Mouse (Mus musculus) intestine, embryonic 16.5 days (tissue): ENCODE measurements around the gene Wnt9a. TPM values are rescaled to one million over a fixed set of nuclear protein-coding genes. Genes with fewer than 3 reads are reported as not detected.

Experiments
- ATAC-seq: fragments of 200-750 bp; cut with Nextera tagmentation; 2 replicates; pipeline ENCODE4 v1.8.0; 2017; ENCODE audit warnings: moderate TSS enrichment, moderate library complexity
- H3K27ac ChIP-seq: fragments of 300-500 bp; sonication (generic); 2 replicates; pipeline ENCODE4 v1.5.1; 2014; ENCODE audit warnings: mild to moderate bottlenecking, low read length
- H3K27me3 ChIP-seq: fragments of 300-500 bp; sonication (generic); replicated peaks from 2 replicates; pipeline ENCODE4 v1.6.1; 2014; ENCODE audit warnings: low read length, control low read depth, mixed read lengths; ENCODE audit not compliant: control insufficient read depth, insufficient read depth
- H3K36me3 ChIP-seq: fragments of 300-500 bp; sonication (generic); 2 replicates; pipeline ENCODE4 v1.6.1; 2014; ENCODE audit warnings: low read length, control low read depth; ENCODE audit not compliant: control insufficient read depth, insufficient read depth
- H3K4me1 ChIP-seq: fragments of 300-500 bp; sonication (generic); 2 replicates; pipeline ENCODE4 v1.6.1; 2014; ENCODE audit warnings: low read length, control low read depth, mixed read lengths; ENCODE audit not compliant: control insufficient read depth, insufficient read depth
- H3K4me2 ChIP-seq: fragments of 300-500 bp; sonication (generic); 2 replicates; pipeline ENCODE4 v1.6.1; 2014; ENCODE audit warnings: low read depth, low read length, control low read depth
- H3K4me3 ChIP-seq: fragments of 300-500 bp; sonication (generic); 2 replicates; pipeline ENCODE4 v1.5.1; 2014; ENCODE audit warnings: mild to moderate bottlenecking, low read length
- H3K9ac ChIP-seq: fragments of 300-500 bp; sonication (generic); 2 replicates; pipeline ENCODE4 v1.6.1; 2014; ENCODE audit warnings: low read depth, low read length
- H3K9me3 ChIP-seq: fragments of 300-500 bp; sonication (generic); 2 replicates; pipeline ENCODE4 v1.6.1; 2016; ENCODE audit warnings: low read length, control low read depth; ENCODE audit not compliant: control insufficient read depth
- WGBS: fragments of 180-500 bp; shearing (Covaris S2); extraction: QIAGEN DNeasy Blood & Tissue Kit; methylation state at CpG from one replicate; pipeline ENCODE4 v1.1.7; 2014; 5-methylcytosine and 5-hydroxymethylcytosine counted together
- polyA plus RNA-seq: library from polyadenylated mRNA; unstranded; fragments of >200 nt; fragmentation: Nextera tagmentation; extraction: Ambion mirVana; gene quantifications from 2 replicates; pipeline ENCODE4 v1.2.1, GENCODE M21; 2015

Wnt9a gene
- polyA plus RNA-seq, result 4.2 and 4.4 TPM in 2 replicates

GRCm38 (mm10) chr11:59306461-59307421, at the start of gene Wnt9a:
Wnt9a (plus strand) TSS chr11:59306928.
- H3K9ac ChIP-seq, result peak within 1 kb of the TSS; percentile 69
- peaks cover 46% of the 10 kb centered on the region for H3K27me3 ChIP-seq
- peak within 1 kb of the TSS; percentile 23; the same call in 1 of the 2 replicates for H3K27ac ChIP-seq
- H3K4me2 ChIP-seq, result peak within 1 kb of the TSS; percentile 92
- H3K4me1 ChIP-seq, result peaks cover 29% of the 10 kb centered on the region
- ATAC-seq, result peak; percentile 82
- no peaks in the 10 kb centered on the region for H3K9me3 ChIP-seq
- peak within 1 kb of the TSS; percentile 62 for H3K4me3 ChIP-seq
- under 1% methylated on average over 116 of the region's 128 CpGs for WGBS
- no peaks in the 10 kb centered on the region for H3K36me3 ChIP-seq

DNA sequence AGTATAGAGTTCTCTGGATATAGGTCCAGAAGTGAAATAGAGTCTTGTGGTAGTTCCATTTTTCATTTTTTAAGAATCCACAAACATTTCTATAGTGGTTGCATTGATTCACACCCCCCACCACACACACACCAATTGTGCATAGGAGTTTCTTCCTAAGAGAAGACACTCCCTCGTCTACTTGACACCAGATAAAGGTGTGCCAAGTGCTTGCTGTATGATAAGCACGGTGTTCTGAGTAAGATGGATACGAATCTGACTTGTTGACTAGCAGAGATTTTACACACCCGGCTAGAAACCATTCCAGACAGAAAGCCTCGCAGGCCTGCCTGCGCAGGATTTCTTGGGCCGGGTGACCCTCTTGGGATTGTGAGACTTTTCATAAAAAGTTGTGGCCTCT, 47.1 kb upstream of the Wnt9a start:
- peaks cover 14% of the 10 kb centered on the region; the same call in 1 of the 2 replicates for H3K4me1 ChIP-seq
- H3K27ac ChIP-seq, result no peak overlapping the region
- no peak overlapping the region for H3K4me3 ChIP-seq
- peaks cover 8% of the 10 kb centered on the region for H3K27me3 ChIP-seq
- no peak for ATAC-seq
- WGBS, result 75% methylated on average over 7 of the region's 7 CpGs
- H3K9ac ChIP-seq, result no peak overlapping the region
- H3K9me3 ChIP-seq, result no peaks in the 10 kb centered on the region
- no peak overlapping the region for H3K4me2 ChIP-seq
- no peaks in the 10 kb centered on the region for H3K36me3 ChIP-seq

DNA sequence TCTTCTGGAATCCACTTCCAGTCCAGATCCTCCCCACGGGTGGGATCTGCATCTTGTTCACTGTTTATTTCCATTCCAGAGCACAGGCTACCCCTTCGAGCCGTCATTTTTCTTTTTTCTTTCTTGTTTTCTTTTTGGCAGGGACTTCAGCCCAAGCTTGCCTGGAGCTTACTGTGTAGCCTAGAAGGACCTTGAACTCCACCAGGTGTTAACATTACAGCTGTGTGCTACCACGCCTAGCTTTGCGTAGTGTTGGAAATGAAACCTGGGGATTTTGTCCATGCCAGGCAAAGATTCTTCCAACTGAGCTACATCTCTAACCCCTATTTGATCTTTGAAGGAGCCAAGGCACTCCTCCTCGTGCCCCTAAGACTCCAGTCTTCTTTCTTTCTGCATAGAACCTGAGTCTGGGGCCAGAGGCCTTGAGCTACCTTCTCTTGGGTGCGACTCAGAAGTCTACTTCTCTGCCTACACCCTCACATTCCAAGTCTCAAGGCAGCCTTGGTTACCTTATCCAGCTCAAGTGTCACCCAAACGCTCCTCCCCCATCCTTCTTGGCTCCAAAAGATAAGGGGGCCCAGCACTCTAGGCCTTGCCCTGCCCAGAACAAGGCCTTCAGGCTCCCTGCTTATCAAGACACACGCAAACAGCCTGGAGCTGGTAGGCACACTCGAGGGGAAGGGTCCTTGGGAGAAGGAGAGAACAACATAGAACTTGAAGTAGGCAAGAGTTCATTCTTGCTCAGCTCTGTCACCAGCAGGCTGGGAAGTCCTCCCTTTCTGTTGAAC, 45.8 kb upstream of the Wnt9a start:
- H3K4me1 ChIP-seq, result peaks cover 14% of the 10 kb centered on the region; the same call in 1 of the 2 replicates
- WGBS, result 58% methylated on average over 10 of the region's 10 CpGs
- no peaks in the 10 kb centered on the region for H3K36me3 ChIP-seq
- H3K9ac ChIP-seq, result no peak overlapping the region
- no peak overlapping the region for H3K4me2 ChIP-seq
- H3K9me3 ChIP-seq, result no peaks in the 10 kb centered on the region
- ATAC-seq, result peak; percentile 93
- H3K27me3 ChIP-seq, result peaks cover 18% of the 10 kb centered on the region
- H3K4me3 ChIP-seq, result no peak overlapping the region
- H3K27ac ChIP-seq, result no peak overlapping the region

DNA sequence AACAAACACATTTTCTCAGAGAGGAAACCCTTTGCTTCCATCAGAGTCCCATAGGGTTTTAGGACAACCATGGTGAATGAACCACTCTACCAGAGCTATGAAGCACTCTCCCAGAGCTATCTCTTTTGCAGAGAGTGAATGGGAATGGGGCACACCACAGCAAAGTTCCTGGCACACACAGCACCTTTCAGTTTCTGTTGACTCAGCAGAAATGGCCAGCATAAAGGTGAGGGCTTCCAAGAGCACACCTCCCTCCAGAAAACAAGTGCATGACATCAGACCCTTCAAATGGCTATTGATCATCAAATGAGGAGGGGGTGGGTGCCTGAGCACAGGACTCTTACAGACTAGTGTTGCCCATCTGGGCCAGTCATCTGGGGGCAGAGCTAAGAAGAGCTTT, 44.4 kb upstream of the Wnt9a start:
- no peak overlapping the region for H3K4me2 ChIP-seq
- no peak for ATAC-seq
- H3K27me3 ChIP-seq, result peaks cover 25% of the 10 kb centered on the region
- no peak overlapping the region for H3K4me3 ChIP-seq
- no peaks in the 10 kb centered on the region for H3K36me3 ChIP-seq
- no peak overlapping the region for H3K9ac ChIP-seq
- no peaks in the 10 kb centered on the region for H3K9me3 ChIP-seq
- H3K4me1 ChIP-seq, result peaks cover 14% of the 10 kb centered on the region; the same call in 1 of the 2 replicates
- no peak overlapping the region for H3K27ac ChIP-seq

GRCm38 (mm10) chr11:59263870-59264563, 42.7 kb upstream of the Wnt9a start:
- ATAC-seq, result peak; percentile 62
- peaks cover 25% of the 10 kb centered on the region for H3K27me3 ChIP-seq
- H3K4me3 ChIP-seq, result peak overlapping the region; percentile 58
- under 1% methylated on average over 56 of the region's 56 CpGs for WGBS
- peak overlapping the region; percentile 72 for H3K9ac ChIP-seq
- H3K36me3 ChIP-seq, result no peaks in the 10 kb centered on the region
- H3K9me3 ChIP-seq, result no peaks in the 10 kb centered on the region
- no peak overlapping the region for H3K27ac ChIP-seq
- H3K4me1 ChIP-seq, result peaks cover 14% of the 10 kb centered on the region; the same call in 1 of the 2 replicates
- peak overlapping the region; percentile 95 for H3K4me2 ChIP-seq

GRCm38 (mm10) chr11:59264593-59264992, 42.1 kb upstream of the Wnt9a start:
- Histone ChIP-seq H3K4me2 (peak overlapping the region; percentile 95), H3K27me3 (peaks cover 25% of the 10 kb centered on the region), H3K4me3 (peak overlapping the region; percentile 58), H3K9me3 (no peaks in the 10 kb centered on the region), H3K9ac (peak overlapping the region; percentile 72), H3K36me3 (no peaks in the 10 kb centered on the region), H3K4me1 (peaks cover 14% of the 10 kb centered on the region; the same call in 1 of the 2 replicates), H3K27ac (no peak overlapping the region)
- no peak for ATAC-seq
- 11% methylated on average over 8 of the region's 8 CpGs for WGBS

GRCm38 (mm10) chr11:59265154-59265813, 41.4 kb upstream of the Wnt9a start:
- Histone ChIP-seq H3K27me3 (peaks cover 25% of the 10 kb centered on the region), H3K9me3 (no peaks in the 10 kb centered on the region), H3K27ac (no peak overlapping the region), H3K4me3 (no peak overlapping the region), H3K36me3 (no peaks in the 10 kb centered on the region), H3K9ac (no peak overlapping the region), H3K4me2 (no peak overlapping the region), H3K4me1 (peaks cover 13% of the 10 kb centered on the region; the same call in 1 of the 2 replicates)
- ATAC-seq, result no peak
- 63% methylated on average over 8 of the region's 8 CpGs for WGBS

GRCm38 (mm10) chr11:59266727-59267126, 40.0 kb upstream of the Wnt9a start:
- no peak overlapping the region for H3K4me3 ChIP-seq
- H3K9ac ChIP-seq, result no peak overlapping the region
- H3K27me3 ChIP-seq, result peaks cover 25% of the 10 kb centered on the region
- no peak overlapping the region for H3K4me2 ChIP-seq
- no peaks in the 10 kb centered on the region for H3K36me3 ChIP-seq
- no peak for ATAC-seq
- H3K4me1 ChIP-seq, result peaks cover 10% of the 10 kb centered on the region; the same call in 1 of the 2 replicates
- H3K27ac ChIP-seq, result no peak overlapping the region
- no peaks in the 10 kb centered on the region for H3K9me3 ChIP-seq
- WGBS, result 24% methylated on average over 6 of the region's 6 CpGs
